Mouse (Mus musculus) megakaryocyte, embryonic 14.5 days (primary cell): ENCODE measurements around the gene Glud1.

ENCODE experiments used
- FLI1 ChIP-seq: IDR thresholded peaks from 2 replicates; pipeline ENCODE4 v1.6.1; 2012; ENCODE audit warnings: low read length, inconsistent platforms, mixed read lengths
- GATA1 ChIP-seq: IDR thresholded peaks from 3 replicates; pipeline ENCODE4 v1.6.1; 2012; ENCODE audit warnings: mixed read lengths, low read length, inconsistent platforms, borderline replicate concordance

- no peak for TF ChIP-seq GATA1
- no peak for TF ChIP-seq FLI1
Observed at GRCm38 (mm10) chr14:34365147-34365507, 54.6 kb downstream of the Glud1 start.
